Mouse (Mus musculus): ENCODE results near the gene Slc38a2. TPM values are rescaled to one million over a fixed set of nuclear protein-coding genes. Genes with fewer than 3 reads are reported as not detected.
A peak's percentile ranks its signal among the peaks of the same experiment; 100 is the strongest.

Gene Slc38a2
- polyA plus RNA-seq, 1 experiment: not detected

DNA sequence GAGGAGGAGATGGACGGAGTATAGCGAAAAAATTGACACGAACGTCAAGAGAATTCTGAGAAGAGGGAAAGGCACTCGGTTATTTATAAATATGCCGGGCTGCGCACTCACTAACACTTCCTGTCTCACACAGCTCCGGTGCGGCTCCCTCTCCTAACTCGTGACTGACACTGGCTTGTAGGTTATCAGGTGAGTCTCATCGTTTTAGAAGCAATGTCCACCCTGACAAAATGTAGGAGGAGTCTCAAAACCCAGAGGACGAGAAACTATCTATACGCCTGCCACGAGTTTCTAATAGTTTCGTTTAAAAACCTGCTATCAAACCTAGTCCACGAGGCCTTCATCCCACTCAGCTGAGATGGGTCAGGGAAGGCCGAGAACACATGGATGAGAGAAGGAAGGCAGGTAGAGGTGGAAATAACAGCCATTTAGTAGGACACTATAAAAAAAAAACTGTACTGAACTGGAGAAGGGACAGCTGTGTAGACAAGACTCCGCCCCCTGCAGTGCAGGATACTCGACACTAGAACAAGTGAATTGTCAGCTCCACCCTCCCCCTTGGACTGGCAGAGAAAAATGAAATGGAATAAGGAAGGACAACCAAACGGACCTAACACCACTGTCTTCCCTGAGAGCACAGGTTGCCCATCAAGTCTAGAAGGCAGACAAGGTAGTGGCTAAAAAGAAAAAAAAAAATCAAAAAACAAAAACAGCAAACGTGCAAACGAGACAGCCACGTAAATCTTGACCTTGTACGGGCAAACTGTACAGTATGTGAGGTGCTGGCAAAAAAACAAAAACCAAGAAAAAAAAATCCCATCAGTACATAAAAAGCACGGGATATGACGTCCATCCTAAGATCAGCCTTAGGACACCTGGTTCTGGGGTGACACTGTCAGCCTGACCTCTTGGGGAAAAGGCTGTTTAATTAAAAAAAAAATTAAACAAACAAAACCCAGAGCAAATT, 3.8 kb downstream of the Slc38a2 start:
- TF ChIP-seq CTCF (IDR thresholded peaks at IDR 0.05; ENCODE audit: insufficient read depth, low read depth, low read length) (no peak), POLR2A (IDR thresholded peaks at IDR 0.05; ENCODE audit: insufficient read depth, low read depth, low read length) (no peak)
- Histone ChIP-seq H3K27ac (ENCODE audit: insufficient read depth, low read depth, low read length) (no peak overlapping the region), H3K4me1 (ENCODE audit: control insufficient read depth, insufficient read depth, low read length) (peaks cover 6% of the 10 kb centered on the region; the same call in 1 of the 2 replicates), H3K4me3 (ENCODE audit: insufficient read depth, low read depth, low read length) (no peak overlapping the region)
- 59% methylated on average over 26 of the region's 26 CpGs for WGBS

DNA sequence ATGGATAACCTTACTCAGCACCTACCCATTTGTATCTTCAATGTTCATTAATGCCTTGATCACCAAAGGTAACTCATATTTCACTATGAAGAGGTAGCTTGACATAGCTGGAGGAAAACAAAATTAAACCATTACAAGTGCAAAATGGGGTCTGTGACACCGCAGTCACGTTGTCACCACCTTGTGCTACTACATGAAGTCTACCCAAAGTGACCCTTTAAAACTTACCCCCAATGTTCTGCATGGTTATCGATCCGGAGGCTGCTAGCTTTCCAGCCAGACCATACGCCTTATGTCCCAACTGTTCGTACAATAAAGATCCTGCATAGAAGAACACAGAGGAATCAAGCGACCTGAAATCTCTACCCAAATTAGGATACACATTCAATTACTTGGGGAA, 4.5 kb downstream of the Slc38a2 start:
- 84% methylated on average over 7 of the region's 7 CpGs for WGBS
- TF ChIP-seq POLR2A (IDR thresholded peaks at IDR 0.05; ENCODE audit: insufficient read depth, low read depth, low read length): no peak
- TF ChIP-seq CTCF (IDR thresholded peaks at IDR 0.05; ENCODE audit: insufficient read depth, low read depth, low read length): no peak
- Histone ChIP-seq H3K27ac (ENCODE audit: insufficient read depth, low read depth, low read length) (no peak overlapping the region), H3K4me3 (ENCODE audit: insufficient read depth, low read depth, low read length) (no peak overlapping the region), H3K4me1 (ENCODE audit: control insufficient read depth, insufficient read depth, low read length) (peaks cover 6% of the 10 kb centered on the region; the same call in 1 of the 2 replicates)

DNA sequence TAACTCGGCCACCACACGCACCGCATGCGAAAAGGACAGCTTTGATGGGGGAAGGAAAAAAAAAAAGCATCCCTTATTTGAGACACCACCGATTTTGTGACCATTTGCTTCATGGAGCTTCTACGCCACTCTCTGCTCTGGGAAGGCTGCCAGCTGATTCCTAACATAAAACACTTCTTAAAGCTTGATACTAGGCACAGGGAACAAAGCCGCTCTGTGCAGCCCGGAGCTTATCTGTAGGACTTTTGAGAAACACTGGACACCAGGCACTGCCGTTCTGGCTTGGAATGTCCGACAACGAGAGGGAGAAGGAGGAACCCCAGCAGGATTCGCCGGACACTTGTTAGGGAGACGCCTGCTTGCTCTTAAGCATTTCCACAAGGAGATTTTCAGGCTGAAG, 5.8 kb downstream of the Slc38a2 start:
- Histone ChIP-seq H3K27ac (ENCODE audit: insufficient read depth, low read depth, low read length) (peak overlapping the region; percentile 20; the same call in 1 of the 2 replicates), H3K4me3 (ENCODE audit: insufficient read depth, low read depth, low read length) (no peak overlapping the region), H3K4me1 (ENCODE audit: control insufficient read depth, insufficient read depth, low read length) (peaks cover 6% of the 10 kb centered on the region; the same call in 1 of the 2 replicates)

DNA sequence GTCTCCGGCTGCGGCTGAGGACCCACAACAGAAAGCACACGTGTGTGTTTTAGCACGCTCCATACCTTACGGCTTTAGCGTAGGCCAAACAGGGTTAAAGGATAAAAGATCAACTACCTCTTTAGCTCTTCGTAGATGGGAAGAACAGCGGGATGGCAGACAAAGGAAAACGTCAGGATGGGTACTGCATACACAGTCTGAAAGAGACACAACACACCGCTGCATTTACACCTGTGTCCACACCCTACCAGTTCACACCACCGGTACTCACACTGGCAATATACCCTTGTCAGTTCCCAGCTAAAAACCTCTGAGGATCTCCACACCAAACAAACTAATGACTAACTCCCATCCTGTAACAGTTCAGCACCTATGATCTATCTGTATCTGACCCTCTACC, 7.1 kb downstream of the Slc38a2 start:
- H3K4me1 ChIP-seq (ENCODE audit: control insufficient read depth, insufficient read depth, low read length): peaks cover 6% of the 10 kb centered on the region; the same call in 1 of the 2 replicates
- TF ChIP-seq POLR2A (IDR thresholded peaks at IDR 0.05; ENCODE audit: insufficient read depth, low read depth, low read length): no peak
- no peak for TF ChIP-seq CTCF (IDR thresholded peaks at IDR 0.05; ENCODE audit: insufficient read depth, low read depth, low read length)
- no peak overlapping the region for H3K27ac ChIP-seq (ENCODE audit: insufficient read depth, low read depth, low read length)
- H3K4me3 ChIP-seq (ENCODE audit: insufficient read depth, low read depth, low read length): no peak overlapping the region
- WGBS: 86% methylated on average over 11 of the region's 11 CpGs

More for the DNA sequence above, 5.8 kb downstream of the Slc38a2 start:
- TF ChIP-seq CTCF (IDR thresholded peaks at IDR 0.05; ENCODE audit: insufficient read depth, low read depth, low read length): no peak
- no peak for TF ChIP-seq POLR2A (IDR thresholded peaks at IDR 0.05; ENCODE audit: insufficient read depth, low read depth, low read length)
- 55% methylated on average over 14 of the region's 14 CpGs for WGBS

DNA sequence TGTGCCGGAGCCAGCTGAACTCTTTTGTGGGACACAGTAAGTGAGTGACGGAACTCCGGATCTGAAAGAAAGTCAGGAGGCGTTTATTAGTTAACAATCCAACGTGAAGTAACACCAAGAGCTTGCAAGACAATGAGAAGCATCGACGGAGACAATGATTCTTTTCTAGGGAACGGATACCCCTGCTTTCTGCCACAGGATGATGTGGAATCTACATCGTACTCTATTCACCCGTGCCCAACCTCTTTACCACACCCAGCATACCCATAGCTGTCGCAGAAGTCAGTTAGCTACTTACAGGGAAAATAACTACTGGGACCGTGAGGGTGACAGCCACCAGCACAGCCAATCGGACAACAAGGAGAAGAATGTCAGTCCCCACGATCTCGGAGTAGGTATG, 8.1 kb downstream of the Slc38a2 start:
- peaks cover 6% of the 10 kb centered on the region; the same call in 1 of the 2 replicates for H3K4me1 ChIP-seq (ENCODE audit: control insufficient read depth, insufficient read depth, low read length)
- 85% methylated on average over 15 of the region's 15 CpGs for WGBS
- H3K4me3 ChIP-seq (ENCODE audit: insufficient read depth, low read depth, low read length): no peak overlapping the region
- no peak for TF ChIP-seq CTCF (IDR thresholded peaks at IDR 0.05; ENCODE audit: insufficient read depth, low read depth, low read length)
- TF ChIP-seq POLR2A (IDR thresholded peaks at IDR 0.05; ENCODE audit: insufficient read depth, low read depth, low read length): no peak
- H3K27ac ChIP-seq (ENCODE audit: insufficient read depth, low read depth, low read length): no peak overlapping the region

DNA sequence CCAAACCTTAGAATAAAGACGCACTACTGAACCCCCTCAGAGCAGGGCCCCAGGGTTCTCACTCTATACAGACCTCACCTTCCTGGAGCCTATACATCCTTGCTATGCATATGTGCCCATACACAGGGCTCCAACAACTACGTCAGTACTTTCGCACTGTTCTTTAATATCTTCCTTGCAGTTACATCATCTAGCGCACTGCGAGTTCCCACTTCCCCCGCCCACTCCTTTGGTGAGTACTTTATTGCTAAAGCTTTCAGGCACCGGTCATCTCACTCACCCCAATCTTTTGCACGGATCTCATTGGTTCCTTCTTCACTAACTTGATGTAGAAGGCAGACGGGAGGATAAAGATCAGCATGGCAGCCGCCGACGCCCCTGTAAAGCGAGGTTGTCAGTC, 8.7 kb downstream of the Slc38a2 start:
- TF ChIP-seq CTCF (IDR thresholded peaks at IDR 0.05; ENCODE audit: insufficient read depth, low read depth, low read length): no peak
- TF ChIP-seq POLR2A (IDR thresholded peaks at IDR 0.05; ENCODE audit: insufficient read depth, low read depth, low read length): no peak
- peaks cover 6% of the 10 kb centered on the region; the same call in 1 of the 2 replicates for H3K4me1 ChIP-seq (ENCODE audit: control insufficient read depth, insufficient read depth, low read length)
- H3K4me3 ChIP-seq (ENCODE audit: insufficient read depth, low read depth, low read length): no peak overlapping the region
- H3K27ac ChIP-seq (ENCODE audit: insufficient read depth, low read depth, low read length): no peak overlapping the region
- WGBS: 79% methylated on average over 13 of the region's 13 CpGs

DNA sequence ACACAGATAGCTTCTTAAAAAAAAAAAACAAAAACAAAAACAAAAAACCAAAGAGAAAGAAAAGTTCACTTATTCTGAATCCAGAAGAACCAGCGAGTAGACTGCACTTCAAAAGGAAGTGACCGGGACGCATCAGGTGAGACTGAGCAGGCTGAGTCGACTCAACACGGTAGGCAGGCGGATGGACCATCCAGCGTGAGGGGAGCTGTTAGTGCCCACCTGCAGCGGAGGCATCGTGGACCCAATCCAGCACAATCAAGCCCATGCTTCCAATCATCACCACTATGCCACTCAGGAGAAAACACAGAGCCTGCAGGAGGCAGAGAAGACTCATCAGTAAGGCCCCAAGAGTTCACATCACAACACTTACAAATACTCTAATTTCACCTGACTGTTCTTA, 9.6 kb downstream of the Slc38a2 start:
- Histone ChIP-seq H3K4me3 (ENCODE audit: insufficient read depth, low read depth, low read length) (no peak overlapping the region), H3K4me1 (ENCODE audit: control insufficient read depth, insufficient read depth, low read length) (peaks cover 6% of the 10 kb centered on the region; the same call in 1 of the 2 replicates), H3K27ac (ENCODE audit: insufficient read depth, low read depth, low read length) (no peak overlapping the region)
- WGBS: 88% methylated on average over 9 of the region's 9 CpGs
- TF ChIP-seq CTCF (IDR thresholded peaks at IDR 0.05; ENCODE audit: insufficient read depth, low read depth, low read length) (no peak), POLR2A (IDR thresholded peaks at IDR 0.05; ENCODE audit: insufficient read depth, low read depth, low read length) (no peak)

DNA sequence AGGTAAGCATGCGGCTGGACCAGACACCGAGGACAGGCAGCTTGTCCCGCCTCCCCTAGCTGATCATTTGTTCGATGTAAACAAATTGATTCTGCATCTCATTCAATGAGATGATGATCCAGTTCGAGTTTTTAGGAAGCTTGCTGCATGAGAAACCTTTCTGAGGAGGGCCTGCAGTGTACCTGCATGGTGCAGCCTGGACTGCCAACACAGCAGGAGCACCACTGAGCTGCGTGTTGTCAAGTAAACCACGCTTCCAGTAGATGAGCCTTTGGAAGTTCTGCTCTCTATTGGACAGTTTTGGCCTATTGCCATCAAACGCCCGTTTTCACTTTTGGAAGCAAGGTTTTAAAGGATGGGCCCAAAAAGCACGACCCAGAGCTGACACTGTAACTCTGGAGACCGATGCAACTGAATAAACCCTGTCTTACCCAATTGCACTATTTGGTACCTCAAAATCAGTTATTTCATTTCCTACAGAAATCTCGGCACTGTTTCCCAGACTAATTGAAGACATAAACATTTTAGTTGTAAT, 10.7 kb downstream of the Slc38a2 start:
- TF ChIP-seq POLR2A (IDR thresholded peaks at IDR 0.05; ENCODE audit: insufficient read depth, low read depth, low read length) (no peak), CTCF (IDR thresholded peaks at IDR 0.05; ENCODE audit: insufficient read depth, low read depth, low read length) (no peak)
- H3K4me1 ChIP-seq (ENCODE audit: control insufficient read depth, insufficient read depth, low read length): peaks cover 10% of the 10 kb centered on the region
- WGBS: 67% methylated on average over 12 of the region's 12 CpGs
- no peak overlapping the region for H3K27ac ChIP-seq (ENCODE audit: insufficient read depth, low read depth, low read length)
- no peak overlapping the region for H3K4me3 ChIP-seq (ENCODE audit: insufficient read depth, low read depth, low read length)

DNA sequence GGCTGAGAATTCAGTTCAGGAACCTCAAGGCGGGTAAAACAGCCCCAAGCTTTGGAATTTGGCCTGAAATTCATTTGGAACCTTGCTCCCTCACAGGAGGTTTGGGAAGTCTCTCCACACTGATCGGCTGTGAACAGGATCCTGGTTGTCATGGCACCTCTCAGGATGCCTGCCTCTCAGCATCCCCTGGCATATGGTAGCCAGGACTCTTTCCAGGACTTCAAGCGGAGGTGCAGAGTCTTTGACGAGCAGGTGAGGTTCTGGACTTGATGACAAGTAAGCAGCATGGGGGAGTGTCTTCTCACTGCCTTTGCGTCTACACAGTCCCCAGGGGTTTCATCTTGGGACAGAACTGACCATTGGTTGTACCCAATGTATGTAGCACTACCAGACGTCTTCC, 11.5 kb downstream of the Slc38a2 start:
- TF ChIP-seq CTCF (IDR thresholded peaks at IDR 0.05; ENCODE audit: insufficient read depth, low read depth, low read length) (no peak), POLR2A (IDR thresholded peaks at IDR 0.05; ENCODE audit: insufficient read depth, low read depth, low read length) (no peak)
- peaks cover 5% of the 10 kb centered on the region; the same call in 1 of the 2 replicates for H3K4me1 ChIP-seq (ENCODE audit: control insufficient read depth, insufficient read depth, low read length)
- no peak overlapping the region for H3K4me3 ChIP-seq (ENCODE audit: insufficient read depth, low read depth, low read length)
- 81% methylated on average over 6 of the region's 6 CpGs for WGBS
- H3K27ac ChIP-seq (ENCODE audit: insufficient read depth, low read depth, low read length): no peak overlapping the region

Data from olfactory bulb, adult 2 months (tissue).